Mouse (Mus musculus) liver, postnatal 0 days (tissue): ENCODE data around the gene Msln. TPM values are rescaled to one million over a fixed set of nuclear protein-coding genes. Genes with fewer than 3 reads are reported as not detected.

Experiments
- ATAC-seq: fragments of 200-750 bp; cut with Nextera tagmentation; 2 replicates; pipeline ENCODE4 v1.8.0; 2017; ENCODE audit warnings: mild to moderate bottlenecking, moderate library complexity
- DNase-seq: peaks from one replicate; pipeline ENCODE4 v3.0.0-alpha.2; 2016
- H3K27ac ChIP-seq: fragments of 300-500 bp; sonication (generic); 2 replicates; pipeline ENCODE4 v1.5.1; 2014; ENCODE audit warnings: antibody characterized with exemption, moderate library complexity, mild to moderate bottlenecking, low read depth
- H3K27me3 ChIP-seq: fragments of 300-500 bp; sonication (generic); 2 replicates; pipeline ENCODE4 v1.6.1; 2014; ENCODE audit warnings: low read length, control low read depth, mixed read lengths; ENCODE audit not compliant: insufficient read depth
- H3K36me3 ChIP-seq: fragments of 300-500 bp; sonication (generic); replicated peaks from 2 replicates; pipeline ENCODE4 v1.6.1; 2014; ENCODE audit warnings: mild to moderate bottlenecking, control low read depth, low read length, moderate library complexity, mixed read lengths; ENCODE audit not compliant: insufficient read depth
- H3K4me1 ChIP-seq: fragments of 300-500 bp; sonication (generic); 2 replicates; pipeline ENCODE4 v1.6.1; 2014; ENCODE audit warnings: antibody characterized with exemption, mild to moderate bottlenecking, control low read depth; ENCODE audit not compliant: insufficient read depth
- H3K4me2 ChIP-seq: fragments of 300-500 bp; sonication (generic); 2 replicates; pipeline ENCODE4 v1.6.1; 2014; ENCODE audit warnings: low read depth, mild to moderate bottlenecking, low read length, moderate library complexity, mixed read lengths
- H3K4me3 ChIP-seq: fragments of 300-500 bp; sonication (generic); 2 replicates; pipeline ENCODE4 v1.5.1; 2014; ENCODE audit warnings: low read depth, low read length
- H3K9ac ChIP-seq: fragments of 300-500 bp; sonication (generic); replicated peaks from 2 replicates; pipeline ENCODE4 v1.6.1; 2014; ENCODE audit warnings: mild to moderate bottlenecking, moderate library complexity
- H3K9me3 ChIP-seq: fragments of 300-500 bp; sonication (generic); 2 replicates; pipeline ENCODE4 v1.6.1; 2016; ENCODE audit warnings: mild to moderate bottlenecking, control low read depth, low read length, mixed read lengths
- CTCF ChIP-seq: sonication (generic); IDR thresholded peaks from 2 replicates; pipeline ENCODE4 v1.5.1; 2016; ENCODE audit warnings: antibody characterized with exemption, low read depth
- EP300 ChIP-seq: IDR thresholded peaks from 2 replicates; pipeline ENCODE4 v1.6.1; 2016; ENCODE audit warnings: antibody characterized with exemption, low read depth, mild to moderate bottlenecking
- WGBS: fragments of 180-500 bp; shearing (Covaris S2); extraction: QIAGEN DNeasy Blood & Tissue Kit; methylation state at CpG from one replicate; pipeline ENCODE4 v1.1.7; 2014; ENCODE audit not compliant: insufficient replicate concordance; 5-methylcytosine and 5-hydroxymethylcytosine counted together
- polyA plus RNA-seq: library from polyadenylated mRNA; unstranded; fragments of >200 nt; fragmentation: Nextera tagmentation; extraction: Ambion mirVana; gene quantifications from 2 replicates; pipeline ENCODE4 v1.2.1, GENCODE M21; 2015

The Msln gene
- polyA plus RNA-seq, 1 experiment from 2014 or later = 14.7 TPM

GRCm38 (mm10) chr17:25775318-25776062 is 21.3 kb upstream of the Msln start:
- WGBS = 73% methylated on average over 10 of the region's 10 CpGs
- Histone ChIP-seq H3K27ac (no peak overlapping the region), H3K9ac (no peak overlapping the region), H3K27me3 (no peaks in the 10 kb centered on the region), H3K4me1 (peaks cover 7% of the 10 kb centered on the region; the same call in 1 of the 2 replicates), H3K9me3 (no peaks in the 10 kb centered on the region), H3K4me3 (no peak overlapping the region), H3K4me2 (no peak overlapping the region), H3K36me3 (peaks cover 27% of the 10 kb centered on the region)
- no peak for TF ChIP-seq CTCF
- no peak for TF ChIP-seq EP300
- DNase-seq (no peak), ATAC-seq (no peak)

- ATAC-seq (peak; percentile 97), DNase-seq (peak; percentile 98)
- under 1% methylated on average over 37 of the region's 37 CpGs for WGBS
- Histone ChIP-seq H3K4me1 (peaks cover 7% of the 10 kb centered on the region; the same call in 1 of the 2 replicates), H3K4me2 (peak within 1 kb of the TSS; percentile 86), H3K9me3 (no peaks in the 10 kb centered on the region), H3K9ac (peak within 1 kb of the TSS; percentile 95), H3K4me3 (peak within 1 kb of the TSS; percentile 84), H3K27me3 (no peaks in the 10 kb centered on the region), H3K27ac (peak within 1 kb of the TSS; percentile 55; the same call in 1 of the 2 replicates), H3K36me3 (peaks cover 17% of the 10 kb centered on the region; the same call in 1 of the 2 replicates)
- TF ChIP-seq CTCF (peak; percentile 100), EP300 (no peak)
These were observed 19.5 kb upstream of the Msln start, which contains the start of gene Narfl for GRCm38 (mm10) chr17:25773549-25774120. Gene Narfl, plus strand, starts transcription at chr17:25773776.

- Histone ChIP-seq H3K9me3 (no peaks in the 10 kb centered on the region), H3K36me3 (no peaks in the 10 kb centered on the region), H3K27me3 (no peaks in the 10 kb centered on the region), H3K9ac (no peak overlapping the region), H3K27ac (no peak overlapping the region), H3K4me1 (peaks cover 4% of the 10 kb centered on the region; the same call in 1 of the 2 replicates), H3K4me2 (no peak overlapping the region), H3K4me3 (no peak overlapping the region)
- WGBS = 49% methylated on average over 9 of the region's 9 CpGs
- ATAC-seq (no peak), DNase-seq (no peak)
- TF ChIP-seq EP300 (no peak), CTCF (no peak)
These were observed 15.2 kb upstream of the Msln start for GRCm38 (mm10) chr17:25769331-25769730.

GRCm38 (mm10) chr17:25765886-25766285 is 11.7 kb upstream of the Msln start:
- TF ChIP-seq CTCF (no peak), EP300 (no peak)
- Histone ChIP-seq H3K27me3 (no peaks in the 10 kb centered on the region), H3K4me2 (no peak overlapping the region), H3K9me3 (no peaks in the 10 kb centered on the region), H3K36me3 (no peaks in the 10 kb centered on the region), H3K9ac (no peak overlapping the region), H3K4me1 (no peaks in the 10 kb centered on the region), H3K27ac (no peak overlapping the region), H3K4me3 (no peak overlapping the region)
- WGBS = 73% methylated on average over 5 of the region's 5 CpGs
- ATAC-seq (no peak), DNase-seq (no peak)

- no peaks in the 10 kb centered on the region for H3K4me1 ChIP-seq
- H3K27me3 ChIP-seq = no peaks in the 10 kb centered on the region
- no peak for TF ChIP-seq EP300
- TF ChIP-seq CTCF = no peak
- H3K4me2 ChIP-seq = no peak overlapping the region
- DNase-seq = no peak
- no peak overlapping the region for H3K4me3 ChIP-seq
- H3K9me3 ChIP-seq = no peaks in the 10 kb centered on the region
- no peak for ATAC-seq
- no peak overlapping the region for H3K9ac ChIP-seq
- H3K36me3 ChIP-seq = no peaks in the 10 kb centered on the region
- H3K27ac ChIP-seq = no peak overlapping the region
- 28% methylated on average over 3 of the region's 3 CpGs for WGBS
These were observed 8.4 kb upstream of the Msln start for GRCm38 (mm10) chr17:25762591-25762990.

GRCm38 (mm10) chr17:25761561-25761970 is 7.4 kb upstream of the Msln start:
- TF ChIP-seq EP300 (no peak), CTCF (no peak)
- Histone ChIP-seq H3K36me3 (no peaks in the 10 kb centered on the region), H3K27ac (no peak overlapping the region), H3K9ac (no peak overlapping the region), H3K4me1 (no peaks in the 10 kb centered on the region), H3K4me2 (no peak overlapping the region), H3K27me3 (0 out of 2 replicates have a peak, but pooled peaks cover 3% of the 10 kb centered on the region), H3K4me3 (no peak overlapping the region), H3K9me3 (no peaks in the 10 kb centered on the region)
- DNase-seq = peak; percentile 7
- no peak for ATAC-seq
- 51% methylated on average over 4 of the region's 4 CpGs for WGBS
